Mouse (Mus musculus): Measurements from ENCODE around the gene Pmfbp1.

- TF ChIP-seq TAL1 (IDR thresholded peaks at IDR 0.05; ENCODE audit: low read length): no peak
- TF ChIP-seq GATA1 (IDR thresholded peaks at IDR 0.05; ENCODE audit: low read length): no peak
These were observed 30.0 kb upstream of the Pmfbp1 start for GRCm38 (mm10) chr8:109463677-109464313.
